Mouse (Mus musculus): ENCODE data around the gene Dnah8.

The Dnah8 gene

GRCm38 (mm10) chr17:30750269-30750668 lies 126.1 kb downstream of the Dnah8 start:
- no peak for DNase-seq (ENCODE audit: low spot score)

GRCm38 (mm10) chr17:30752370-30752818 lies 128.2 kb downstream of the Dnah8 start:
- DNase-seq (ENCODE audit: low spot score), result peak; percentile 15

- no peak for DNase-seq (ENCODE audit: low spot score)
Measured at GRCm38 (mm10) chr17:30753201-30753600, 129.0 kb downstream of the Dnah8 start.

DNA sequence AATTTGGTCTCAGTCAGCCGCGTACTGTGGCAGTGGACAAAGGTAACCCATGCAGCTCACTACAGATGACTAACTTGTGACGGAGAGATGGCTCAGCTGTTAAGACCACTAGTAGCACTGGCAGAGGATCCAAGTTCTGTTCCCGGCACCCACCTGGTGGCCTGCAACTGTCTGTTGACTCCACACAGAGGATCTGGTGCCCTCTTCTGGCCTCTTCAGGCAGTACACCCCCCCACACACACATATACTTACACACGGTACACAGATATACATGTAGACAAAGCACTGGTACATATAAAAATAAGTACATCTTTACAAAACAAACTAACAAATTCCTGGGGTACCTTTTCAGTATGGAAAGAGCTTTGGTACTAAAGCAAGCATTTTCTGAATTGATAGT lies 132.6 kb downstream of the Dnah8 start:
- DNase-seq (ENCODE audit: low spot score), result no peak

DNA sequence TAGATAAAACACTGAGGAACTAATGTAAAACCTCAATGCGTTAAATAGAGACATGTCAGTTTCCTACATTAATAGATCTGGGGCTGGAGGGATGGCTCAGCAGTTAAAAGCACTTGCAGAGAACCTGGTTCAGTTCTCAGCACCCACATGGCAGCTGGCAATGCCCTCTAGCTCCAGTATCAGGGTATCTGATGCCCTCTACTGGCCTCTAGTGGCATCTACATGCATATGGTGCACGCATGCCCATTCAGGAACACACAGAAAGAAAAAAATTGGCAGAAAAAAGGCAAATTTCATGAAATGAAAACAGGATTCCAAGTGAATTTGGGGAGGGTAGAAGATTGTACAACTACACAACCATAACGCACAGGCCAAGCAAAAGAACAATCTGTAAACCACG lies 136.2 kb downstream of the Dnah8 start:
- no peak for DNase-seq (ENCODE audit: low spot score)

- no peak for DNase-seq (ENCODE audit: low spot score)
Measured at GRCm38 (mm10) chr17:30764276-30764675, 140.1 kb downstream of the Dnah8 start.

DNA sequence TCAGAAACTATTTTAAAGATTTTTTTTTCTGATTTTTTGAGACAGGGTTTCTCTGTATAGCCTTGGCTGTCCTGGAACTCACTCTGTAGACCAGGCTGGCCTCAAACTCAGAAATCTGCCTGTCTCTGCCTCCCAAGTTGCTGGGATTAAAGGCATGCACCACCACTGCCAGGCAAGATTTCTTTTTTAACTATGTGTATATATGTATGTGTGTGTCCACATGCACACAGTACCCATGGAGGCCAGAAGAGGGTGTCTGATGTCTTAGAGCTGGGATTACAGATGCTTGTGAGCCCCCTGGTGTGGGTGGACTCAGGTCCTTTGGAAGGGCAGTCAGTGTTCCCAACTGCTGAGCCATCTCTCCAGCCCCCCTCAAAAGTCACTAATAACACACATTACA lies 150.3 kb downstream of the Dnah8 start:
- DNase-seq (ENCODE audit: low spot score), result no peak

DNA sequence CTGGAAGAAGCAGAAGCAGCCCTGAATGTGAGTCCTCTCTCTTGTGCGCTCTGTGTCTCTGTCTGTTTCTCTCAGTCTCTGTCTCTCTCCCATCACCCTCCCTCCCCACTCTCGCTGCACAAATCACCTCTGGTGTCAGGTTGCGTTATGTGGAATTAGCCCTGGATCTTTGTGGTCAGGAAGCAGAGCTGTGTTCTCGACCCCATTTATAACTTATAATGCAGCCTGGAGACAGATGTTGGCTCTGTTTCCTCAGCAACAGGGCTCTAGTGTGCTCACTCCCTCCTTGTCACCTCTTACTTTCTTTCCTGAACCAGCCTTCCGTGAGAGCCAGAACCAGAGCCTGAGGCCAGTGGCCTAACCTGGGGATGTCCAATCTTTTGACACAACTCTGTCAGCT lies 150.9 kb downstream of the Dnah8 start:
- DNase-seq (ENCODE audit: low spot score), result no peak

DNA sequence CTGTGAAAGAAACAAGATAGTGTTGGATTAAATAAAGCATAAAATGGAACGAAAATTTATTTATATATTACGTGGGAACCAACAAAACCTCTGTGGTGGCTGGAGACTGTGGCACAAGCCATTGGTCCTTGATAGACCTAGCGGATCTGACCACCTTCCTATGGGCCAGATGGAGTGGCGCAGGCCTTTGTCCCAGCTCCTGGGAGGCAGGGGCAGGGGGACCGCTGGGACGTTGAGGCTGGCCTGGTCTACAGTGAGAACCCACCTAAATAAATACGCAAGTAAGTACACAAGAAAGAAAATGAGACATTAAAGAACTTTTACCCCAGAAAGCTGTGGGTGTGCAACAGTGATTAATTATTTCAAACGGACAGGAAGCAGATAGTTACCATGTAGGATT lies 156.9 kb downstream of the Dnah8 start:
- no peak for DNase-seq (ENCODE audit: low spot score)

GRCm38 (mm10) chr17:30782286-30782685 lies 158.1 kb downstream of the Dnah8 start:
- no peak for DNase-seq (ENCODE audit: low spot score)

DNA sequence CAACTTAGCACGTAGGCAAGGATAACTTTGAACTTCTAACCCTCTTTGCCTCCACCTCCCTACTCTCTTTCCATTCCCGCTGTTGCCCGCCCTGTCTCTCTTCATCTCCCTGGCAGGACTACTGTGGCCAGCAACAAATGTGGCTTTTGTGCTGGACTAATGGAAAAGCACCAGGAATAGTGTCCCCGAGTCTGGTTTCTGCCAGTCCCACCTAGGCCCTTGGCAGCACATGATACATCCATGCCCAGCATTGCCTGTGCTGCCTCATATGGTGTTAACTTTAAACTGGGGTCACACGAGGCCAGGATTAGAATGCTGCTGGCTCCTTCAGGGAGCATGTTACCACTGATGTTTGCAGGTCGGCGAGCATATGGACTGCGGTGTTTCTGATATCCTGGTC lies 164.2 kb downstream of the Dnah8 start:
- DNase-seq (ENCODE audit: low spot score), result no peak

GRCm38 (mm10) chr17:30790816-30791215 lies 166.7 kb downstream of the Dnah8 start:
- no peak for DNase-seq (ENCODE audit: low spot score)

- no peak for DNase-seq (ENCODE audit: low spot score)
Measured at GRCm38 (mm10) chr17:30792396-30792795, 168.2 kb downstream of the Dnah8 start.

GRCm38 (mm10) chr17:30796616-30797015 lies 172.5 kb downstream of the Dnah8 start:
- DNase-seq (ENCODE audit: low spot score), result no peak

GRCm38 (mm10) chr17:30800261-30800985 lies 176.3 kb downstream of the Dnah8 start:
- DNase-seq (ENCODE audit: low spot score), result no peak

- no peak for DNase-seq (ENCODE audit: low spot score)
Measured at GRCm38 (mm10) chr17:30803668-30804067, 179.5 kb downstream of the Dnah8 start.

DNA sequence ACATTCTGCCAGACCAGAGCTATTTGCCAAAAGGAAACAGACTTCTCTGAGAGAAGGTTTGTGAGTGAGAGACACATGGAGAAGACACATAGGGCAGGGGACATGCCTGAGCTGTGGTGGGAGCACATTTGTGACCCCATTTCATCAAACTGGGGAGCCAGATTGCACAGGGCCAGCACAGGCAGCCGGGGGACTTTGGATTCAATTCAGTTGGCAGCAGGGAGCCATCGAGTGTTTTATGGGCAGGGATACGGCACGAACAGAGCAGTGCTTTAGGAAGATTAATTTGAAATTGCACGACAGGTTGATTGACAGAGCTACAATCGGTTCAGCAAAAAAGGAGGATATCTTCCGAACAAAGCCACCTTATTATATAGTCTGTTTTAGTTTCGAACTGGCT lies 180.8 kb downstream of the Dnah8 start:
- no peak for DNase-seq (ENCODE audit: low spot score)

GRCm38 (mm10) chr17:30805511-30806059 lies 181.4 kb downstream of the Dnah8 start:
- no peak for DNase-seq (ENCODE audit: low spot score)

DNA sequence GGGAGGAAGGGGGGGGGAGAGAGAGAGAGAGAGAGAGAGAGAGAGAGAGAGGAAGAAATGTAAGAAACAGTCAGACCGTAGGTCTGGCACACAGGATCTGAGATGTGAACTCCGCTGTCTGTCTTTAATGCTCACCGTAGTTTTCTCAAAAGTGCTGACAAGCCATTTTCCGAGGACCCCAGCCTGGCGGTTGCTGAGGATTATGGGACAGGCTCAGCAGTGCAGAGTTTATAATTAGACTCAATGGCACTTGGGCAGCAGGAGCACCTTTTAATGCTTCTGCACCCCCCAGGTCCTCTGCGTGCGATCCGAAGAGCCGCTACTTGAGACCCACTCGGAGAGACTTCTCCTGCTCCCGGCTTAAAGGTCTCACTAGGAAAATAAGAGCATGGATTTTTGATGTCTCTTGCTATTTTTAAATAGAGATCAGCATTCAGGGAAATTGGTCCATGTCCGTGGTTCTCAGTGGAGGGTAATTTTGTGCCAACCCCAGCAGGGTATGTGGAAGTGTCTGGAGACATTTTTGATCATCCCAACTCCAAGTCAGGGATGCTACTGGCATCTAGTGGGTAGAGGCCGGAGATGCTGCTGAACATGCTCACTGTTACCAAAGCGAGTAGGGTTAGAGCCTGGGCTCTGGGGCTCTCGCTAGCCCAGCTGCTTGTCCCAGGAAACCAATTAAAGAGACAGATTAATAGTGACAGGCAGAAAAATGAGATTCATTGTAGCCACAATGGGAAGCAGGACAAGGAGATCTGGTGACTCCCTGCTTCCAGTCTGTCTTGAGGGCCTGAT lies 184.9 kb downstream of the Dnah8 start:
- no peak for DNase-seq (ENCODE audit: low spot score)

DNA sequence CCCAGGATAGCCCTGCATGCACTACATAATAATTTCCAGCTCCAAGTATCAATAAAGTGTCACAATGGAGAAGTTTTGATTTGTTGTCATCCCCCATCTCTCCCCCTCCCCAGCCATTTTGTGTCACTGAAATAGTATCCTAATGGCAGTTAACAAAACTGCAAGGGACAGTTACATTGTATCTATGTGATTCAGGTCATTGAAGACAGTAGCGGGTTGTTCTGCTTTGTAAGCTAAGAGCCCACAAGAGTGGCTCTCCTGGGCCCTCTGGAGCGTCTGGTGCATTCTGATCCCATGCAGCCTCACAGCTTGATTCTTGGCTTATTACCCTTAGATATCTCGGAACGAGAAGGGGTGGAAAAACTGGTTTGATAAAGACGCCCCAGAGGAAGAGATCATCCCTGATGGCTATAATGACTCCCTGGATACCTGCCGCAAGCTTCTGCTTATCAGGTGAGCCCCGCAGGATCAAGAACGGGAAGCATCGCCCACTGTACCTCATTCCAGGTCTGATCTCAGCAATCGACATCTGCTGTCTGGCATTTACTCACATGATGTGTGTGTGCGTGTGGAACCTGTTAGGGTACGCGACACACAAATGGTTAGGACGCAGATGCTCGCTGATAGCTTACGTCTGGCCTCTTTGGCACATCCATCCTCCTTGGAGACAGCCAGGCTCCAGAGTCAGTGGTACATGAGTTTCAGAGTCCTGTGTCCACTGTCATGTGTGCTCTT lies 185.9 kb downstream of the Dnah8 start:
- DNase-seq (ENCODE audit: low spot score), result no peak

GRCm38 (mm10) chr17:30818543-30818942 lies 194.4 kb downstream of the Dnah8 start:
- DNase-seq (ENCODE audit: low spot score), result no peak

- DNase-seq (ENCODE audit: low spot score), result no peak
Measured at GRCm38 (mm10) chr17:30819134-30819533, 195.0 kb downstream of the Dnah8 start.

All from urinary bladder, postnatal 14 days (tissue).